Mouse (Mus musculus) embryonic facial prominence, embryonic 10.5 days (tissue): ENCODE data around the gene Zbtb20. TPM values are rescaled to one million over a fixed set of nuclear protein-coding genes. Genes with fewer than 3 reads are reported as not detected.
A peak's percentile ranks its signal among the peaks of the same experiment; 100 is the strongest.

Experiments used
- DNase-seq: peaks from one replicate; pipeline ENCODE4 v3.0.0-alpha.2; 2017; ENCODE audit warnings: low spot score
- H3K27ac ChIP-seq: fragments of 300-500 bp; sonication (generic); replicated peaks from 2 replicates; pipeline ENCODE4 v1.5.1; 2016; ENCODE audit warnings: mild to moderate bottlenecking
- H3K27me3 ChIP-seq: fragments of 300-500 bp; sonication (generic); replicated peaks from 2 replicates; pipeline ENCODE4 v1.6.1; 2016; ENCODE audit warnings: low read depth, mild to moderate bottlenecking; ENCODE audit not compliant: poor library complexity, severe bottlenecking
- H3K36me3 ChIP-seq: fragments of 300-500 bp; sonication (generic); replicated peaks from 2 replicates; pipeline ENCODE4 v1.6.1; 2016; ENCODE audit warnings: mild to moderate bottlenecking, moderate library complexity
- H3K4me1 ChIP-seq: fragments of 300-500 bp; sonication (generic); 2 replicates; pipeline ENCODE4 v1.6.1; 2016
- H3K4me3 ChIP-seq: fragments of 300-500 bp; sonication (generic); 2 replicates; pipeline ENCODE4 v1.5.1; 2016; ENCODE audit warnings: mild to moderate bottlenecking, moderate library complexity
- H3K9me3 ChIP-seq: fragments of 300-500 bp; sonication (generic); 2 replicates; pipeline ENCODE4 v1.6.1; 2016; ENCODE audit warnings: mild to moderate bottlenecking
- WGBS: fragments of 180-500 bp; shearing (Covaris S2); methylation state at CpG from one replicate; pipeline ENCODE4 v1.1.7; 2016; 5-methylcytosine and 5-hydroxymethylcytosine counted together
- polyA plus RNA-seq: library from polyadenylated mRNA; unstranded; fragments of >200 nt; fragmentation: Nextera tagmentation; extraction: Ambion mirVana; gene quantifications from 2 replicates; pipeline ENCODE4 v1.2.1, GENCODE M21; 2016

Gene Zbtb20
- polyA plus RNA-seq, 1 experiment from 2014 or later, result 20.1 TPM

DNA sequence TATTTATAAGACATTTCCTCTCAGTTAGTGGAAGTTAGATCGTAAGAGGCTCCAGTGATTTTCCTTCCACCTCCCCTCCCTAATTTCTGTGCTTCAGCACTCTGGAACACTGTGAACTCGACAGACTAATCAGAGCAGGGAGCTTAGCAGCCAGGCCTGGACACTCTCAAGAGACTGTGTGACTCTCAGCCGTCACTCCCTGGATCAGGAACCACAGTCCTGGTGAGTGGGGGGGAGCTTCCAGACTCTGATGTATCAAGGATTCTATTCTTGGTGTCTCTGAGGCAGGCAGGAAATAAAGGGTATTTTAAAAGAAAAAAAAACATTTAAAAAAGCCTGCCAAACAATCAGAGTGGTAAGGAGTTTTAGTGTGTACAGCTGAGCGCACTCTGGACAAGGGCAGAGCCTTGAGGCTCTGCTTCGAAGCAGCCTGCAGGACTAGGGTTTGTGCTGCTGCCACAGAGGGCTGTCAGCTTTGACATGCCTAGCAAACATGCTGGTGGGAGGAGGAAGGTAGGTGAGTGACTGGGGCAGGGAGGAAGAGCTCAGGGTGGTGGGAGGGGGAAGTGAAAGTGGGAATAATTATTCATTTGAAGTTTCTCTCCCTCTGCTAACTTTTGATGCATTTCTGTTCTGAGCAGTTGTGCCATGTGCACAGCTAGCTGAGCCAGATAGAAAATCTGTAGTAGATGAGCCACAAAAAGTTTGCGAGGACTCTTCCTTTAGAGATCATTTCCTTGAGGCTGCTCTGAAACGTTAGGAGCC lies 488.3 kb downstream of the Zbtb20 start:
- no peak overlapping the region for H3K4me3 ChIP-seq
- no peaks in the 10 kb centered on the region for H3K27me3 ChIP-seq
- peak; percentile 39 for DNase-seq
- no peaks in the 10 kb centered on the region for H3K36me3 ChIP-seq
- H3K9me3 ChIP-seq, result no peaks in the 10 kb centered on the region
- WGBS, result 27% methylated on average over 7 of the region's 7 CpGs
- H3K4me1 ChIP-seq, result peaks cover 26% of the 10 kb centered on the region
- H3K27ac ChIP-seq, result peak overlapping the region; percentile 66; the same call in 1 of the 2 replicates

DNA sequence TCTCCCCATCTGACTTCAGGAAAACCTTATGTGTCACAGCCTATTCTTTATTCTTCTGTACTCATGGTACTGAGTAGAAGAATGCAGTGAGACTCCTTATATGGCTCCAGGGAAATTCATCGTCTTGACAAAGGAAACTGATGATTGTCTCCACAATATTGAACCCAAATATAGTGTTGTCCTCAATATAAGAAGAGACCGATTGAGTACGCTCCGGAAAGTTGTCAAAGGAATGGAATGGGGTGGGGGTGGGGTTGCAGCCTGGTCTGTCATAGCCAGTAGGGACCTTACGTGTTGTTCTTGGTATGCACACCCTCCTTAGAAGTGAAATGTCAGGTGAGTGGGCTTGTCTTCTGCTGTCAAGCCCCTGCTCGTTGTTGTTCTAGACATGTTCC lies 488.8 kb downstream of the Zbtb20 start:
- H3K4me3 ChIP-seq, result no peak overlapping the region
- no peaks in the 10 kb centered on the region for H3K9me3 ChIP-seq
- H3K27ac ChIP-seq, result peak overlapping the region; percentile 66; the same call in 1 of the 2 replicates
- WGBS, result 89% methylated on average over 6 of the region's 6 CpGs
- no peaks in the 10 kb centered on the region for H3K36me3 ChIP-seq
- DNase-seq, result no peak
- no peaks in the 10 kb centered on the region for H3K27me3 ChIP-seq
- H3K4me1 ChIP-seq, result peaks cover 26% of the 10 kb centered on the region

DNA sequence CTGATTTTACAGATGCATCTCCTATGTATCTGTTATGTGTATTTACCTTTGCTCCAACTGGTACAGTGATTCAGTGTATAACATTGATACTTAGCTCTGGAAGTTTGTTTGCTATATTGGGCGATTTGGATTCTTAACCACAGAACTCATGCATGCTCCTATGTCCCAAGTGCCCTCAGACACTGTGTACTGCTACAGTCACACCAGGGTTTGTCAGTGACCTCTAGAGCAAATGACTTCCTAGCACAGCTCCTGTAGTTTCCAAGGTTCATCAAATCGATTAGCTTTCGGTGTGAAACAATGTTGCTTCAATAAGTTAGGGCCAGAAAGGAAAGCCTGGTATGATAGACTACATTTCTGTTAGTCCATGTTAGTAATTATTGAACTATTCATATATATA lies 489.6 kb downstream of the Zbtb20 start:
- Histone ChIP-seq H3K36me3 (no peaks in the 10 kb centered on the region), H3K27me3 (no peaks in the 10 kb centered on the region), H3K9me3 (no peaks in the 10 kb centered on the region), H3K4me3 (no peak overlapping the region), H3K27ac (no peak overlapping the region), H3K4me1 (peaks cover 26% of the 10 kb centered on the region)
- no peak for DNase-seq
- WGBS, result 87% methylated on average over 3 of the region's 3 CpGs

GRCm38 (mm10) chr16:43370496-43371020 lies 494.9 kb downstream of the Zbtb20 start:
- Histone ChIP-seq H3K4me3 (no peak overlapping the region), H3K27ac (no peak overlapping the region), H3K27me3 (no peaks in the 10 kb centered on the region), H3K36me3 (no peaks in the 10 kb centered on the region), H3K9me3 (no peaks in the 10 kb centered on the region), H3K4me1 (no peaks in the 10 kb centered on the region)
- DNase-seq, result no peak
- 85% methylated on average over 3 of the region's 3 CpGs for WGBS

GRCm38 (mm10) chr16:43376782-43377181 lies 501.1 kb downstream of the Zbtb20 start:
- no peak overlapping the region for H3K27ac ChIP-seq
- DNase-seq, result no peak
- H3K36me3 ChIP-seq, result no peaks in the 10 kb centered on the region
- no peak overlapping the region for H3K4me3 ChIP-seq
- H3K9me3 ChIP-seq, result no peaks in the 10 kb centered on the region
- no peaks in the 10 kb centered on the region for H3K27me3 ChIP-seq
- 80% methylated on average over 6 of the region's 6 CpGs for WGBS
- H3K4me1 ChIP-seq, result no peaks in the 10 kb centered on the region

- Histone ChIP-seq H3K27me3 (no peaks in the 10 kb centered on the region), H3K4me1 (no peaks in the 10 kb centered on the region), H3K9me3 (no peaks in the 10 kb centered on the region), H3K4me3 (no peak overlapping the region), H3K36me3 (no peaks in the 10 kb centered on the region), H3K27ac (no peak overlapping the region)
- no peak for DNase-seq
- 88% methylated on average over 7 of the region's 7 CpGs for WGBS
These were observed 504.0 kb downstream of the Zbtb20 start for GRCm38 (mm10) chr16:43379351-43380325.

DNA sequence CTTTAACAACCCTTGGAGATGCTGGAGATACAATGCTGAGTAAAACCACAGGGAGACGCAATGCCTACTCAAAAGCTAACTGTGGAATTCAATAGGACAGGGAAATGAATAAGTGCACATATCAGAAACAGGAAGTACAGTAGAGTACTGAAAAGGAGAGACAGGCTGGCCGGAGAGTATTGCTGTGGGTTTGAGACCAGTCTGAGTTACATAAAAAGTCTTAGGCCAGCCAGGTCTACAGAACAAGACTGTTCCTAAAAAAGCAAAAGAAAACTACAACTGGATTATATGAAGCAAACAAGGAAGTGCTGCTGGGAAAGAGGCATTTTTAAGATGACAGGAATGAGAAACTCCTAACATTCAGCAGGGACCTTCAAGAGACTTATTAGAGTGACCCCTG lies 505.5 kb downstream of the Zbtb20 start:
- Histone ChIP-seq H3K27ac (no peak overlapping the region), H3K4me1 (no peaks in the 10 kb centered on the region), H3K9me3 (no peaks in the 10 kb centered on the region), H3K36me3 (no peaks in the 10 kb centered on the region), H3K27me3 (no peaks in the 10 kb centered on the region), H3K4me3 (no peak overlapping the region)
- DNase-seq, result no peak
- WGBS, result 87% methylated on average over 2 of the region's 2 CpGs

DNA sequence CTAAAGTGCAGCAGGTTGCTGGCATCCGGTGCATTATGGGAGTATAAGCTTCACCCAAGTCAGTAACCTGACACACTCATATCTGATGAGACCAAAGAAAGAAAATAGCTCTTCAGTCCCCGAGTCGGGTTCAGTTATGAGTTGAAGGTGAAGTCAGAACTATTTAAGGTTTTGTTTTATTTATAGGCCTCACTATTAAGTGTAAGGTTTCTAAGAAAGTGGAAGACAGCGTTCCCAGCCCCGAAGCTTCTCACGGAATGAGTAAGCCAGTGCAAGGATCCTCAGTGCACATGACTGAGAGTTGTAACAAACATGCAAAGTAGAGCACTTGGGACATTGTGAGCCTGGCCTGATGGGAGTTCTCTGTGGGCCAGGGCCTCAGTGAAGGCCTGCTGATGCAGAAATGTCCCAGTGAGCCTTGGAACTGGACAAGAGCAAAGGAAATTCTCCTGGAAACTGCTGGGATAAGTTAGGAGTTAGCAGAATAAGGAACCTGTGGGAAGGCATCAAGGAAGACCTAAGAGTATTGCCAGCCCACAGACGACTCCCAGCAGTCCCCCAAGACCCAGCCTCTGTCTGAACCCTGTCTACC lies 507.6 kb downstream of the Zbtb20 start:
- H3K27ac ChIP-seq, result no peak overlapping the region
- H3K4me3 ChIP-seq, result no peak overlapping the region
- DNase-seq, result no peak
- 81% methylated on average over 7 of the region's 7 CpGs for WGBS
- no peaks in the 10 kb centered on the region for H3K9me3 ChIP-seq
- H3K36me3 ChIP-seq, result no peaks in the 10 kb centered on the region
- no peaks in the 10 kb centered on the region for H3K27me3 ChIP-seq
- no peaks in the 10 kb centered on the region for H3K4me1 ChIP-seq

GRCm38 (mm10) chr16:43384953-43385619 lies 509.4 kb downstream of the Zbtb20 start:
- 88% methylated on average over 4 of the region's 4 CpGs for WGBS
- no peak for DNase-seq
- no peak overlapping the region for H3K27ac ChIP-seq
- H3K9me3 ChIP-seq, result no peaks in the 10 kb centered on the region
- H3K4me1 ChIP-seq, result no peaks in the 10 kb centered on the region
- no peak overlapping the region for H3K4me3 ChIP-seq
- H3K27me3 ChIP-seq, result no peaks in the 10 kb centered on the region
- H3K36me3 ChIP-seq, result no peaks in the 10 kb centered on the region

- WGBS, result 76% methylated on average over 5 of the region's 5 CpGs
- Histone ChIP-seq H3K27ac (no peak overlapping the region), H3K27me3 (no peaks in the 10 kb centered on the region), H3K4me3 (no peak overlapping the region), H3K4me1 (no peaks in the 10 kb centered on the region), H3K36me3 (no peaks in the 10 kb centered on the region), H3K9me3 (no peaks in the 10 kb centered on the region)
- no peak for DNase-seq
These were observed 510.0 kb downstream of the Zbtb20 start for GRCm38 (mm10) chr16:43385620-43386210.

GRCm38 (mm10) chr16:43386426-43386825 lies 510.7 kb downstream of the Zbtb20 start:
- no peak for DNase-seq
- Histone ChIP-seq H3K27me3 (no peaks in the 10 kb centered on the region), H3K9me3 (no peaks in the 10 kb centered on the region), H3K36me3 (no peaks in the 10 kb centered on the region), H3K4me3 (no peak overlapping the region), H3K4me1 (no peaks in the 10 kb centered on the region), H3K27ac (no peak overlapping the region)
- 89% methylated on average over 5 of the region's 5 CpGs for WGBS
